Mouse (Mus musculus): ENCODE data around the gene Sqstm1. TPM values are rescaled to one million over a fixed set of nuclear protein-coding genes. Genes with fewer than 3 reads are reported as not detected.

Gene Sqstm1
- polyA plus RNA-seq, 2 experiments = 120 to 214 TPM

DNA sequence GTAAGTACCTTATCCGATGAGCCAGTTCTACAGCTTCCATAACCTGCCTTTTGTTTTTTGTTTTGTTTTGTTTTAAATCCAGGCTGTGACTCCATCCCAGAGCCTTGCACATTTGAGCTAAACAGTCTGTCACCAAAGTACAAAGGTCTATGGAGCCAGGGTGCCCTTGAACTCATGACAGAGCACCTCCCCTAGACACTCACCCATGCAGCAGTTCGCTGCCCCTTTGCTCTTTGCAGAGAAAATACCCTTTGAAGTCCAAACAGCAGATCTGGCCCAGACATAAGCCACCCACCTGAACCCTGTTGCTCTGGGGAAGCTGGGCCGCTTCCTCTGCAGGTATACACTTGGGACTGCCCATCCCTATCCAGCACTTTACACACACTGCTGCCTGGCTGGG, 9.0 kb downstream of the Sqstm1 start:
- Histone ChIP-seq H3K4me1 (ENCODE audit: control insufficient read depth, insufficient read depth, low read length) (no peaks in the 10 kb centered on the region), H3K27me3 (ENCODE audit: control insufficient read depth, insufficient read depth, low read length) (no peaks in the 10 kb centered on the region), H3K36me3 (ENCODE audit: control insufficient read depth, insufficient read depth, low read length) (peaks cover 80% of the 10 kb centered on the region), H3K27ac (replicated peaks; ENCODE audit: low read depth, low read length) (no peak overlapping the region), H3K4me3 (replicated peaks; ENCODE audit: low read length) (no peak overlapping the region), H3K9me3 (ENCODE audit: control insufficient read depth, low read length) (no peaks in the 10 kb centered on the region), H3K4me2 (replicated peaks; ENCODE audit: low read depth, low read length, severe bottlenecking) (no peak overlapping the region), H3K9ac (ENCODE audit: low read depth, low read length, severe bottlenecking) (no peak overlapping the region)
- whole genome bisulfite sequencing = 95% methylated on average over 3 of the region's 3 CpGs
- ATAC-seq (ENCODE audit: low FRiP score, low read depth) (no peak), DNase-seq (ENCODE audit: low spot score) (no peak)
- no peak for TF ChIP-seq POLR2A (IDR thresholded peaks at IDR 0.05; ENCODE audit: borderline replicate concordance, extremely low read depth, insufficient read depth, insufficient read length)

DNA sequence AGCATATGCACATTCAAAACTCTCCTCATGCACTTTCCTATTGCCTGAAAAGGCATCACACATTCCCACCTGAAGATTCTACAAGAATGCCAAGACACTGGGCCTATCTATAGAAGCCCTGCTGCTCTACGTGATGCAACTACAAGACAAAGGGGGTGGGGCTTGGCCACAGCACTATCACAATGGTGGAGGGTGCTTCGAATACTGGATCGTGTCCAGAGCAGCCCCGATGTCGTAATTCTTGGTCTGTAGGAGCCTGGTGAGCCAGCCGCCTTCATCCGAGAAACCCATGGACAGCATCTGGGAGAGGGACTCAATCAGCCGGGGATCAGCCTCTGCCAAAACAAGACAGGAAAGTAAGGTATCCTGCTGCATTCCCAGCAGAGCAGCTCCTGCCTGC, 10.0 kb downstream of the Sqstm1 start:
- H3K9me3 ChIP-seq (ENCODE audit: control insufficient read depth, low read length) = no peaks in the 10 kb centered on the region
- no peaks in the 10 kb centered on the region for H3K4me1 ChIP-seq (ENCODE audit: control insufficient read depth, insufficient read depth, low read length)
- no peak for DNase-seq (ENCODE audit: low spot score)
- no peak overlapping the region for H3K9ac ChIP-seq (ENCODE audit: low read depth, low read length, severe bottlenecking)
- no peaks in the 10 kb centered on the region for H3K27me3 ChIP-seq (ENCODE audit: control insufficient read depth, insufficient read depth, low read length)
- no peak for TF ChIP-seq POLR2A (IDR thresholded peaks at IDR 0.05; ENCODE audit: borderline replicate concordance, extremely low read depth, insufficient read depth, insufficient read length)
- 79% methylated on average over 8 of the region's 8 CpGs for WGBS
- H3K4me3 ChIP-seq (replicated peaks; ENCODE audit: low read length) = no peak overlapping the region
- no peak for ATAC-seq (ENCODE audit: low FRiP score, low read depth)
- H3K27ac ChIP-seq (replicated peaks; ENCODE audit: low read depth, low read length) = no peak overlapping the region
- peaks cover 70% of the 10 kb centered on the region for H3K36me3 ChIP-seq (ENCODE audit: control insufficient read depth, insufficient read depth, low read length)
- no peak overlapping the region for H3K4me2 ChIP-seq (replicated peaks; ENCODE audit: low read depth, low read length, severe bottlenecking)

DNA sequence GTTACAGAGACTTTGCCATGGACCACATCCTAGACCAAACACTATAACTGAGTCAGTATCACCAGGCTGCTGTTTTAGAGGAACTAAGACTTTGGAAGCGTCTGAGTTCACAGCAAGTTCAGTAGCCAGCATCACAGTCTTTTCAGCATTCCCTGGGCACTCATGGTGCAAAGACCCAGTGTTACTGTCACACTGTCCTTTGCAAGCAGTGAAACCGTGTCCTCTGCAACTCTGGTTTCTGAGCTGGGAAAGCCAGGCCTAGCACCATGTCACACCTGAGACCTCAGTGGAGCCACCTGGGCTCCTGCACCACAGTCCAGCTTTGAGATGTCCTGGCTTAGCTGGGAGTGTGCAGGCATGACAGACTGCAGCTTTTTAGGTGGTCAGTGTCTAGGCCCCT, 11.7 kb downstream of the Sqstm1 start:
- no peak for ATAC-seq (ENCODE audit: low FRiP score, low read depth)
- DNase-seq (ENCODE audit: low spot score) = no peak
- Histone ChIP-seq H3K27me3 (ENCODE audit: control insufficient read depth, insufficient read depth, low read length) (no peaks in the 10 kb centered on the region), H3K4me3 (replicated peaks; ENCODE audit: low read length) (no peak overlapping the region), H3K4me2 (replicated peaks; ENCODE audit: low read depth, low read length, severe bottlenecking) (no peak overlapping the region), H3K9ac (ENCODE audit: low read depth, low read length, severe bottlenecking) (no peak overlapping the region), H3K9me3 (ENCODE audit: control insufficient read depth, low read length) (no peaks in the 10 kb centered on the region), H3K36me3 (ENCODE audit: control insufficient read depth, insufficient read depth, low read length) (peaks cover 55% of the 10 kb centered on the region), H3K27ac (replicated peaks; ENCODE audit: low read depth, low read length) (no peak overlapping the region), H3K4me1 (ENCODE audit: control insufficient read depth, insufficient read depth, low read length) (no peaks in the 10 kb centered on the region)
- no peak for TF ChIP-seq POLR2A (IDR thresholded peaks at IDR 0.05; ENCODE audit: borderline replicate concordance, extremely low read depth, insufficient read depth, insufficient read length)
- 95% methylated on average over 2 of the region's 2 CpGs for WGBS

DNA sequence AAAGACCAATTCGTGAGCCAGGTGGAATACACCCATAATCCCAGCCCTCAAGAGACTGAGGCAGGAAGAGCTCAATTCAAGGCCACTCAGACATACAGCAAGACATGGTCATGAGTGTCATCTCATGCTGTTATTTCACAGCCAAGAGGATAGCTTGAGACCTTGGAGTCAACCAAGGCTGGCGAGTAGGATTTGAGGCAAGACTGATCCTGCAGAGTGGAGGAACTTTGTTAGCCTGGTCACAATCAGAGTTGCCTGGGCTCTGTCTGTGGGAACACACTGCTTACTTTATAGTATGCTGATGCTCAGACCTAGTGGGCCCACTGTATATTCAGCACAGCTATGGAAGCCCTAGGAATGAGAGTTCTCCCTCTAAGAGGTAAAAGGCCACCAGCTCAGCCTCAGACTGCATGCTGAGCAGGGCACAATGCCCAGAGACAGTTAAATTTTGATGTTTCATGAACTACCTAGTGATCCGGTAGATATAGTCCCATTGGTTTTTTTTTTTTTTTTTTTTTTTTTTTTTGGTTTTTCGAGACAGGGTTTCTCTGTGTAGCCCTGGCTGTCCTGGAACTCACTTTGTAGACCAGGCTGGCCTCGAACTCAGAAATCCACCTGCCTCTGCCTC, 12.3 kb downstream of the Sqstm1 start:
- no peak overlapping the region for H3K27ac ChIP-seq (replicated peaks; ENCODE audit: low read depth, low read length)
- H3K9me3 ChIP-seq (ENCODE audit: control insufficient read depth, low read length) = no peaks in the 10 kb centered on the region
- WGBS = 83% methylated on average over 4 of the region's 5 CpGs
- H3K27me3 ChIP-seq (ENCODE audit: control insufficient read depth, insufficient read depth, low read length) = no peaks in the 10 kb centered on the region
- no peak overlapping the region for H3K9ac ChIP-seq (ENCODE audit: low read depth, low read length, severe bottlenecking)
- ATAC-seq (ENCODE audit: low FRiP score, low read depth) (no peak), DNase-seq (ENCODE audit: low spot score) (no peak)
- H3K36me3 ChIP-seq (ENCODE audit: control insufficient read depth, insufficient read depth, low read length) = peaks cover 50% of the 10 kb centered on the region
- TF ChIP-seq POLR2A (IDR thresholded peaks at IDR 0.05; ENCODE audit: borderline replicate concordance, extremely low read depth, insufficient read depth, insufficient read length) = no peak
- no peak overlapping the region for H3K4me3 ChIP-seq (replicated peaks; ENCODE audit: low read length)
- no peaks in the 10 kb centered on the region for H3K4me1 ChIP-seq (ENCODE audit: control insufficient read depth, insufficient read depth, low read length)
- H3K4me2 ChIP-seq (replicated peaks; ENCODE audit: low read depth, low read length, severe bottlenecking) = no peak overlapping the region

DNA sequence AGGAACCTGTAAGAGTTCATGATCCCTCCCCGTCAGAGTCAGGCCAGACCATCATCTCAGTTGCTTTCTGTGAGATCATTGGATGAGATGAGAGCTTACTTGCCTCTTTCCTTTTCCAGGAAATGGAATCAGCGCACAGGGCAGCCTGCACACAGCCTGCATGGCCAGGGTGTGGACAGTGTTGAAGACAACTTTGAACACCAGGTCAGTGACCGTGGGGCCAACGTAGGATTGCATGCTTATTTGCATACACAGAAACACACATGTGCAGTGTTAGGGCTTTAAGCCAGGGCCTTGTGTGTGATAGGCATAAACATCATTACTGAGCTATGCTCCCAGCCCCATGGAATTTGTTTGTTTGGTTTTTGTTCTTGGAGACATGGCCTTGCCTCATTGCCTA, 13.1 kb downstream of the Sqstm1 start:
- H3K4me3 ChIP-seq (replicated peaks; ENCODE audit: low read length) = no peak overlapping the region
- H3K36me3 ChIP-seq (ENCODE audit: control insufficient read depth, insufficient read depth, low read length) = peaks cover 43% of the 10 kb centered on the region
- DNase-seq (ENCODE audit: low spot score) (no peak), ATAC-seq (ENCODE audit: low FRiP score, low read depth) (no peak)
- H3K4me1 ChIP-seq (ENCODE audit: control insufficient read depth, insufficient read depth, low read length) = no peaks in the 10 kb centered on the region
- no peaks in the 10 kb centered on the region for H3K27me3 ChIP-seq (ENCODE audit: control insufficient read depth, insufficient read depth, low read length)
- no peaks in the 10 kb centered on the region for H3K9me3 ChIP-seq (ENCODE audit: control insufficient read depth, low read length)
- no peak overlapping the region for H3K4me2 ChIP-seq (replicated peaks; ENCODE audit: low read depth, low read length, severe bottlenecking)
- TF ChIP-seq POLR2A (IDR thresholded peaks at IDR 0.05; ENCODE audit: borderline replicate concordance, extremely low read depth, insufficient read depth, insufficient read length) = no peak
- WGBS = 87% methylated on average over 4 of the region's 4 CpGs
- no peak overlapping the region for H3K9ac ChIP-seq (ENCODE audit: low read depth, low read length, severe bottlenecking)
- H3K27ac ChIP-seq (replicated peaks; ENCODE audit: low read depth, low read length) = no peak overlapping the region

DNA sequence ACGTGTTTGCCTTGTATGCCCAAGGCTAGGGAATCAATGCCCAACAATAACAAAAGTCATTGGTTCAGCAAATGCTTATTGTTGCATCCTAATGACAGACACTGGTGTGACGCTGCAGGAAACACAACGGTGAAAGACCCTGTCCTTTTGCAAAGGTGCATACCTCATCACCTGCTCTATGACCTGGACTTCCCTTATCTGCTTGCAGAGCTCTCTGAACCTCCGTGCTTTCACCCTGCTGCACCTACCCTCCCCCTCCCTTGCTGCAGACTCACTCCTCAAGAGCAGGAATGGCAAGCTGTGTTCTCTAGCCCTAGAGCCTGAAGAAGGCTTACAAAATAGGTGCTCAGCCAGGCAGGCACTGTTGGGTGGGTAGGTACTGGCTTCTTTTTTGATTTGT, 15.8 kb downstream of the Sqstm1 start:
- peaks cover 16% of the 10 kb centered on the region for H3K36me3 ChIP-seq (ENCODE audit: control insufficient read depth, insufficient read depth, low read length)

More for the DNA sequence above, 15.8 kb downstream of the Sqstm1 start:
- WGBS = 81% methylated on average over 4 of the region's 4 CpGs
- no peaks in the 10 kb centered on the region for H3K9me3 ChIP-seq (ENCODE audit: control insufficient read depth, low read length)
- DNase-seq (ENCODE audit: low spot score) = no peak
- H3K4me3 ChIP-seq (replicated peaks; ENCODE audit: low read length) = no peak overlapping the region
- no peaks in the 10 kb centered on the region for H3K27me3 ChIP-seq (ENCODE audit: control insufficient read depth, insufficient read depth, low read length)
- no peak overlapping the region for H3K9ac ChIP-seq (ENCODE audit: low read depth, low read length, severe bottlenecking)
- H3K4me2 ChIP-seq (replicated peaks; ENCODE audit: low read depth, low read length, severe bottlenecking) = no peak overlapping the region
- no peaks in the 10 kb centered on the region for H3K4me1 ChIP-seq (ENCODE audit: control insufficient read depth, insufficient read depth, low read length)
- no peak for ATAC-seq (ENCODE audit: low FRiP score, low read depth)
- no peak for TF ChIP-seq POLR2A (IDR thresholded peaks at IDR 0.05; ENCODE audit: borderline replicate concordance, extremely low read depth, insufficient read depth, insufficient read length)
- no peak overlapping the region for H3K27ac ChIP-seq (replicated peaks; ENCODE audit: low read depth, low read length)
